Mouse (Mus musculus) CD8-positive naive resting alpha-beta T cell, adult 2 months (primary cell): ENCODE data around the gene Ppm1d.

ENCODE experiments used
- DNase-seq, 2 experiments: peaks; one replicate each; pipeline ENCODE4 v3.0.0; 2022; ENCODE audit warnings: low read depth in 2 of 2, low spot score in 2 of 2

Gene Ppm1d

GRCm38 (mm10) chr11:85328717-85329116, 17.7 kb downstream of the Ppm1d start:
- DNase-seq = no peak

GRCm38 (mm10) chr11:85329167-85329894, 18.3 kb downstream of the Ppm1d start:
- DNase-seq = no peak

- DNase-seq = peak in 1 of 2 experiments; percentile 31
These were observed 23.7 kb downstream of the Ppm1d start for GRCm38 (mm10) chr11:85334778-85335177.

- DNase-seq = no peak
These were observed 28.3 kb downstream of the Ppm1d start for GRCm38 (mm10) chr11:85339173-85339831.

- DNase-seq = no peak
These were observed 29.1 kb downstream of the Ppm1d start for GRCm38 (mm10) chr11:85340070-85340616.

- DNase-seq = peak; percentile 97 to 98
These were observed 41.7 kb downstream of the Ppm1d start, which contains the start of gene Bcas3 for GRCm38 (mm10) chr11:85352539-85353380. Gene Bcas3, plus strand, starts transcription at chr11:85353167.

GRCm38 (mm10) chr11:85353819-85354218, 42.8 kb downstream of the Ppm1d start:
- no peak for DNase-seq

GRCm38 (mm10) chr11:85359641-85360040, 48.6 kb downstream of the Ppm1d start:
- DNase-seq = no peak

- DNase-seq = no peak
These were observed 50.6 kb downstream of the Ppm1d start for GRCm38 (mm10) chr11:85361621-85362020.

GRCm38 (mm10) chr11:85366168-85366567, 55.1 kb downstream of the Ppm1d start:
- no peak for DNase-seq

- DNase-seq = no peak
These were observed 56.8 kb downstream of the Ppm1d start for GRCm38 (mm10) chr11:85367823-85368222.

- no peak for DNase-seq
These were observed 68.0 kb downstream of the Ppm1d start for GRCm38 (mm10) chr11:85379091-85379490.

GRCm38 (mm10) chr11:85380046-85380445, 69.0 kb downstream of the Ppm1d start:
- no peak for DNase-seq

- DNase-seq = peak; percentile 13 to 58
These were observed 71.0 kb downstream of the Ppm1d start for GRCm38 (mm10) chr11:85382055-85382454.

- DNase-seq = no peak
These were observed 73.2 kb downstream of the Ppm1d start for GRCm38 (mm10) chr11:85383975-85384821.

GRCm38 (mm10) chr11:85392179-85392863, 81.3 kb downstream of the Ppm1d start:
- no peak for DNase-seq

- DNase-seq = no peak
These were observed 81.8 kb downstream of the Ppm1d start for GRCm38 (mm10) chr11:85392864-85393220.

GRCm38 (mm10) chr11:85393990-85394389, 82.9 kb downstream of the Ppm1d start:
- no peak for DNase-seq

- DNase-seq = no peak
These were observed 84.3 kb downstream of the Ppm1d start for GRCm38 (mm10) chr11:85395361-85395760.
